Mouse (Mus musculus) CH12.LX (cell line): ENCODE measurements around the gene Dlx2. TPM values are rescaled to one million over a fixed set of nuclear protein-coding genes. Genes with fewer than 3 reads are reported as not detected.

Experiments
- DNase-seq: peaks from one replicate; pipeline ENCODE4 v3.0.0-alpha.2; 2013; ENCODE audit errors: extremely low read depth
- H3K27ac ChIP-seq: 2 replicates; pipeline ENCODE4 v1.5.1; 2012; ENCODE audit warnings: low read depth, mild to moderate bottlenecking, control low read depth, moderate library complexity; ENCODE audit not compliant: insufficient read depth
- H3K27me3 ChIP-seq: replicated peaks from 2 replicates; pipeline ENCODE3; 2012; ENCODE audit warnings: inconsistent platforms
- H3K36me3 ChIP-seq, 2 experiments: replicated peaks in 1 of 2; 2 replicates each; pipeline versions ENCODE3 to v1.6.1; 2012; ENCODE audit warnings: inconsistent platforms in 1 of 2, low read length in 1 of 2, mild to moderate bottlenecking in 1 of 2, mixed read lengths in 1 of 2, moderate library complexity in 1 of 2; ENCODE audit not compliant: control insufficient read depth in 1 of 2, insufficient read depth in 1 of 2
- H3K4me1 ChIP-seq, 2 experiments: 2 replicates each; pipeline ENCODE4 v1.6.1; 2012; ENCODE audit warnings: inconsistent platforms in 1 of 2, moderate library complexity in 1 of 2; ENCODE audit not compliant: insufficient read depth in 2 of 2, control insufficient read depth in 1 of 2
- H3K4me2 ChIP-seq: 2 replicates; pipeline ENCODE4 v1.6.1; 2012; ENCODE audit warnings: low read depth, mild to moderate bottlenecking, control low read depth; ENCODE audit not compliant: poor library complexity, insufficient read depth, severe bottlenecking
- H3K4me3 ChIP-seq, 3 experiments: fragments of 150-350 bp in 1 of 3; sonication (generic) in 1 of 3; replicated peaks in 1 of 3; 2 replicates each; pipeline versions ENCODE3 to v1.5.1; 2011 to 2012; ENCODE audit warnings: low read depth in 2 of 3, low read length in 2 of 3, mild to moderate bottlenecking in 2 of 3, moderate library complexity in 2 of 3, control low read depth in 1 of 3, improper control_type of control experiment in 1 of 3, inconsistent platforms in 1 of 3, mixed read lengths in 1 of 3; ENCODE audit not compliant: poor library complexity in 1 of 3
- H3K79me2 ChIP-seq: replicated peaks from 2 replicates; pipeline ENCODE4 v1.6.1; 2012; ENCODE audit warnings: mild to moderate bottlenecking, moderate library complexity; ENCODE audit not compliant: control insufficient read depth, poor library complexity, insufficient read depth, severe bottlenecking; ENCODE audit errors: extremely low read depth
- H3K9ac ChIP-seq: 2 replicates; pipeline ENCODE4 v1.6.1; 2012; ENCODE audit warnings: low read depth, mild to moderate bottlenecking, control low read depth, moderate library complexity; ENCODE audit not compliant: insufficient read depth
- H3K9me3 ChIP-seq: replicated peaks from 2 replicates; pipeline ENCODE3; 2012; ENCODE audit warnings: low read length, inconsistent platforms, mixed read lengths
- CHD1 ChIP-seq: IDR thresholded peaks from 2 replicates; pipeline ENCODE4 v1.6.1; 2012; ENCODE audit warnings: low read depth, low read length, improper control_type of control experiment, inconsistent platforms
- CTCF ChIP-seq, 2 experiments: IDR thresholded peaks in 1 of 2; conservative IDR thresholded peaks in 1 of 2; 2 replicates each; pipeline ENCODE4 v1.5.1; 2011 to 2012; ENCODE audit warnings: low read depth in 2 of 2, low read length in 2 of 2, improper control_type of control experiment in 1 of 2, inconsistent platforms in 1 of 2, mild to moderate bottlenecking in 1 of 2, moderate library complexity in 1 of 2
- E2F4 ChIP-seq: IDR thresholded peaks from 2 replicates; pipeline ENCODE4 v1.6.1; 2011; ENCODE audit warnings: low read depth, low read length, improper control_type of control experiment; ENCODE audit not compliant: insufficient replicate concordance
- JUN ChIP-seq: IDR thresholded peaks from 2 replicates; pipeline ENCODE4 v1.6.1; 2011; ENCODE audit warnings: low read depth, mild to moderate bottlenecking, low read length, improper control_type of control experiment, moderate library complexity; ENCODE audit not compliant: insufficient read depth
- KAT2A ChIP-seq: IDR thresholded peaks from 2 replicates; pipeline ENCODE4 v1.6.1; 2012; ENCODE audit warnings: low read length, improper control_type of control experiment, inconsistent platforms; ENCODE audit not compliant: insufficient replicate concordance
- MAFK ChIP-seq: IDR thresholded peaks from 2 replicates; pipeline ENCODE4 v1.6.1; 2011; ENCODE audit warnings: low read length, improper control_type of control experiment; ENCODE audit not compliant: insufficient replicate concordance
- MXI1 ChIP-seq: IDR thresholded peaks from 2 replicates; pipeline ENCODE4 v1.6.1; 2011; ENCODE audit warnings: mild to moderate bottlenecking, low read depth, low read length, improper control_type of control experiment
- NRF1 ChIP-seq: IDR thresholded peaks from 2 replicates; pipeline ENCODE4 v1.6.1; 2014; ENCODE audit warnings: low read depth, mild to moderate bottlenecking, inconsistent platforms, low read length, improper control_type of control experiment, moderate library complexity
- RAD21 ChIP-seq: IDR thresholded peaks from 2 replicates; pipeline ENCODE4 v1.6.1; 2011; ENCODE audit warnings: low read depth, mild to moderate bottlenecking, low read length, improper control_type of control experiment, moderate library complexity
- RCOR1 ChIP-seq: conservative IDR thresholded peaks from 2 replicates; pipeline ENCODE4 v1.6.1; 2012; ENCODE audit warnings: low read depth, mild to moderate bottlenecking, inconsistent platforms, low read length, improper control_type of control experiment
- SMC3 ChIP-seq: IDR thresholded peaks from 2 replicates; pipeline ENCODE4 v1.6.1; 2011; ENCODE audit warnings: low read depth, low read length, improper control_type of control experiment
- TBP ChIP-seq: conservative IDR thresholded peaks from 2 replicates; pipeline ENCODE4 v1.6.1; 2011; ENCODE audit warnings: low read depth, low read length, improper control_type of control experiment
- ZKSCAN1 ChIP-seq: IDR thresholded peaks from 2 replicates; pipeline ENCODE4 v1.6.1; 2012; ENCODE audit warnings: low read depth, inconsistent platforms, low read length, improper control_type of control experiment, borderline replicate concordance
- dilution Hi-C: fragments of 300-500 bp; cut with MboI; formaldehyde crosslinking; loops from 2 replicates; pipeline ENCODE4 v1.14.3; 2020; ENCODE audit warnings: low sequenced_read_pairs; ENCODE audit not compliant: extremely low pct_unique_long_range_greater_than_20kb, extremely low pct_ligation_motif_present
- in situ Hi-C: fragments of 300-500 bp; cut with MboI; formaldehyde crosslinking; loops from 3 replicates; pipeline ENCODE4 v1.14.3; 2019; ENCODE audit warnings: low sequenced_read_pairs, low pct_ligation_motif_present, low pct_unique_long_range_greater_than_20kb, mixed read lengths
- polyA plus RNA-seq: library from polyadenylated mRNA; unstranded; fragments of >175 nt; gene quantifications from 2 replicates; pipeline ENCODE4 v1.2.1, GENCODE M21; 2012; ENCODE audit warnings: low read depth; ENCODE audit not compliant: insufficient read length
- total RNA-seq, 2 experiments: library from RNA; depleted of rRNA; stranded (reverse); fragments of 300-350 nt in 1 of 2; fragments of >200 nt in 1 of 2; gene quantifications; 2 replicates each; pipeline ENCODE4 v1.2.3; 2012 to 2014

The Dlx2 gene
- total and polyA plus RNA-seq, 3 experiments, result not detected

DNA sequence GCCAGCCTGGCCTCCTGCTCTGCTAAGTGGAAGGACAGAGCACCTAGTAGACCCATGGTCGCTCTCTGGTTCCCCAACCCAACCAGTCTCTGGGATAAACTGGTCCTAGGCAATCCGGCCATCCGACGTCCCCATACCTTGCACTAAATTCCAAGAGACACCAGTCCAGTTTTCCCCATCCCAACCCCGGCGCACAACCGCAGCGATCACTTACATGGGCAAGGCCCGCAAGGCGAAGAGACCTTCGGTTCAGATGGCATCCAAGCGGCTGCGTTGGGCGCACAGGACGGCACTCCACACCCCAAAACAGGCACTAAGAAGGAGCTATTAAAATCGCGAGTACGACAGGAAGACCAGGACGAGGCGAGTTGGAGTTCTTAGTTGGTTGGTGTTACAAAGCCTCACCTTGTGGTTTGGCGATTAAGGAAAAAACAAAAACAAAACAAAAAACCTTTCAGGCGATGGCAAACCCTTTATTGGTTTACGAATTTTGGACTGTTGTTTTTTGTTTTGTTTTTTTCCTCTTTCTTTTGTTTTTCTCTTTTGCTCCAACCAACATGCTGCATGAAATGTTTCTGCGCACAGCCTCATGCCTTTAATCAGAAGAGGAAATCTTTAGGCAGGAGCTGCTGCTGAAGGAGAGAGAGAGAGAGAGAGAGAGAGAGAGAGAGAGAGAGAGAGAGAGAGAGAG lies 19.1 kb downstream of the Dlx2 start:
- H3K4me3 ChIP-seq, result no peak overlapping the region
- H3K27ac ChIP-seq, result no peak overlapping the region
- dilution Hi-C loops (no loop called here), in situ Hi-C loops (loop anchor here (5.0 to 25.0 kb wide), 2 partner anchors 70 to 240 kb away; no protein-coding TSS in a partner anchor)
- DNase-seq, result no peak
- H3K36me3 ChIP-seq, result no peaks in the 10 kb centered on the region
- H3K9me3 ChIP-seq, result peaks cover 23% of the 10 kb centered on the region
- no peak overlapping the region for H3K9ac ChIP-seq
- peaks cover 0 to 10% of the 10 kb centered on the region in 2 experiments; a peak in 2 of 4 replicates for H3K4me1 ChIP-seq
- no peak for TF ChIP-seq MXI1
- TF ChIP-seq TBP, result no peak
- no peak for TF ChIP-seq NRF1
- no peak for TF ChIP-seq RAD21
- TF ChIP-seq, all 38 proteins: peak for 0
- no peak overlapping the region for H3K4me2 ChIP-seq
- H3K79me2 ChIP-seq, result no peaks in the 10 kb centered on the region
- H3K27me3 ChIP-seq, result no peaks in the 10 kb centered on the region

DNA sequence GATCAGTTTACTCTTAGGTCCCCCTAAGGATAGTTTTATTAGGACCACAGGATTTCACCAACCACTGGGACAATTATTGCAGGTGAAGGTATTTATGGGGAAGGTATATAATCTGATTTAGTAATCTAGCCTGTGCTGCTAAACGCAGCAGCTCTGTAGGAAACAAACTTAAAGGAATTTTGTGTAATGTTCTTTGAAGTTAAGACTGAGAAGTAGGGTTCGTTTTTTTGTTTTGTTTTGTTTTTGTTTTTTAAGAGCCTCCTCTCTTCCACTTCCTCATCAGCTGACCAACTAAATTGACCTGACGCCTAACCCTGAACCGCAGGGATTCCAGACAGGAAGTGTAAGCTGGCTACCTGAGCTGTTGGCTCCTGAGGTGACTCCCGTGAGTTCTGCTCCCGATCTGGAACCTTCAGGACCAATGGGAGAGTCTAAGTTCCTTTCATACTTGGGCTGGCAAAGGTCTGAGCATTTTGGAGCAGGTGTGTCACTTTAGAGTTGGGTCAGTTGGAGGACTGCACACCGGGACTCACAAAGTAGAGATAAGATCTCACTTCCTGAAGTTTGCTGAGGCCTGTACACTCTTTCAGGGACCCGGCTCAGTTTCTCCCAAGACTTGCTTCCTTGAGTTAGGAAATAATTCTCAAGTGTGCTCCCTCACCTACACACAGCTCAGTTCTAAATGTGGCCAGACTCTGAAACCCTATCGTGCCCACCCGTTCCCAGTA lies 19.8 kb downstream of the Dlx2 start:
- Histone ChIP-seq H3K36me3 (no peaks in the 10 kb centered on the region), H3K27me3 (no peaks in the 10 kb centered on the region), H3K4me3 (no peak overlapping the region), H3K9ac (no peak overlapping the region), H3K27ac (no peak overlapping the region), H3K4me1 (peaks cover 0 to 10% of the 10 kb centered on the region in 2 experiments; a peak in 2 of 4 replicates), H3K79me2 (no peaks in the 10 kb centered on the region), H3K4me2 (no peak overlapping the region), H3K9me3 (peaks cover 19% of the 10 kb centered on the region)
- TF ChIP-seq CHD1 (no peak), JUN (no peak), NRF1 (no peak), RCOR1 (no peak), SMC3 (no peak), ZKSCAN1 (no peak), CTCF (conservative IDR thresholded peaks at IDR 0.05 in 1 of 2, IDR thresholded peaks at IDR 0.05 in 1 of 2; ENCODE audit: low read depth in 2 of 2, low read length in 2 of 2) (no peak), MAFK (no peak), E2F4 (no peak), KAT2A (no peak)
- DNase-seq, result no peak
- in situ Hi-C loops, result loop anchor here (5.0 to 25.0 kb wide), 2 partner anchors 69 to 239 kb away; no protein-coding TSS in a partner anchor
- dilution Hi-C loops, result no loop called here
